Mouse (Mus musculus): ENCODE measurements at regions not wholly inside any gene's neighbourhood (a gene's known extent, or its start where the extent isn't known, plus 50 kb on each side); places are given as distances from the start of the nearest gene placed in this dataset.

DNA sequence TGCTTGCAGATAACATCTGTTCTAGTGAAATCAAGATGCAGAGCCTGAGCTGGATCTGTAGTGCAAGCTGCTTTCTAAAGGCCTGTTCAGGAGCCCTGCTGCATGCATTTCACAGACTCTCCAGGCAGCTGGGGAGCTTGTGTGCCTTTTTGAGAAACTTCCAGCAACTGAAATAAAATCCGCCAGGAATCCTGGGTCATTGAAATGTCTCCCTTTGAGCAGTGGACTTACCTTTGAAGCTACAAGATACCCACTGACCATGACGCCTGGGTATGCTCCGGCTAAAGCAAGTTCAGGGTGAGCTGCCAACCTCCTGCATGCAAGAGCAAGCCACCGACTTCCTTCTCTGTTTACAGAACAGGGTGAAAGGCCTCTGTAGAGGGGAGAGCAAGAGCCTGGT lies 278.7 kb downstream of the Cenpw start:
- H3K27ac ChIP-seq (replicated peaks; ENCODE audit: low read depth, low read length) = no peak overlapping the region
- peak; percentile 5 for DNase-seq
- WGBS = 33% methylated on average over 4 of the region's 4 CpGs

DNA sequence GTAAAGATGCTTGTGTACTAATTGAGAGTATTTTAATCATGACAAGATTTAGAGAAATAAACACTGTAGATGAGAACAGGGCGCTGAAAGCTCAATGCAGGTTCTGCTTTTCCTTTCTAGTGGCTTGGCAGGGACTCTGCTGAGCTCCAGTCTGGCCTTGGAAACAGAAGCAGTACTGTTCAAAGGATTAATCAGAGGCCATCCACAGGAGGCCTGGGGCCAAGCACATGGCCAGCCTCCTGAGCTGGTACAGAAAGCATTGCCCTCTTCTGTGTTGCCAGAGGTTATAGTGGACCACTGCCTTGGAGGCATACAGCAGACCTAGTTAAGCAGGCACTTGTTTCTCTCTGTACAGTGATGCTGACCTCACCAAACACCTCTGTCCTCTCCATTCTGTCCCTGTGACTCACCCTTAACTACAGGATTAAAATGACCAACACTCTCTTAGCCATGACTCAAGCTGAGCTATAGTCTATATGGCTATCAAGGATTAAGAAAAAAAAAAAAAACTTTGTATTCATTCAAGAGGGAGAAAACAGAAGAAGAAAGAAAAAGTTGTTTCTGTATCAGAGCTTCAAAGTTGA lies 302.5 kb downstream of the Cenpw start:
- DNase-seq = no peak
- H3K27ac ChIP-seq (replicated peaks; ENCODE audit: low read depth, low read length) = no peak overlapping the region
- no peak overlapping the region for H3K4me3 ChIP-seq (replicated peaks; ENCODE audit: low read depth, low read length)
- no peak overlapping the region for H3K9ac ChIP-seq (replicated peaks; ENCODE audit: low read length)
- ATAC-seq (ENCODE audit: low FRiP score, low TSS enrichment) = no peak
- no peaks in the 10 kb centered on the region for H3K4me1 ChIP-seq (ENCODE audit: control insufficient read depth, insufficient read depth, low read length)
- no peaks in the 10 kb centered on the region for H3K9me3 ChIP-seq (ENCODE audit: control insufficient read depth, low read length)
- H3K4me2 ChIP-seq (ENCODE audit: low read length) = no peak overlapping the region
- H3K27me3 ChIP-seq (ENCODE audit: control insufficient read depth, insufficient read depth, low read length) = no peaks in the 10 kb centered on the region
- no peaks in the 10 kb centered on the region for H3K36me3 ChIP-seq (ENCODE audit: control insufficient read depth, insufficient read depth, low read length)
- WGBS = 45% methylated on average over 1 of the region's 1 CpGs

More for the DNA sequence above, 278.7 kb downstream of the Cenpw start:
- no peak overlapping the region for H3K4me3 ChIP-seq (replicated peaks; ENCODE audit: low read depth, low read length)
- H3K9me3 ChIP-seq (ENCODE audit: control insufficient read depth, low read length) = no peaks in the 10 kb centered on the region
- no peak overlapping the region for H3K4me2 ChIP-seq (ENCODE audit: low read length)
- ATAC-seq (ENCODE audit: low FRiP score, low TSS enrichment) = peak; percentile 37; the same call in 1 of the 2 replicates
- H3K27me3 ChIP-seq (ENCODE audit: control insufficient read depth, insufficient read depth, low read length) = no peaks in the 10 kb centered on the region
- no peak overlapping the region for H3K9ac ChIP-seq (replicated peaks; ENCODE audit: low read length)
- H3K36me3 ChIP-seq (ENCODE audit: control insufficient read depth, insufficient read depth, low read length) = no peaks in the 10 kb centered on the region
- no peaks in the 10 kb centered on the region for H3K4me1 ChIP-seq (ENCODE audit: control insufficient read depth, insufficient read depth, low read length)

DNA sequence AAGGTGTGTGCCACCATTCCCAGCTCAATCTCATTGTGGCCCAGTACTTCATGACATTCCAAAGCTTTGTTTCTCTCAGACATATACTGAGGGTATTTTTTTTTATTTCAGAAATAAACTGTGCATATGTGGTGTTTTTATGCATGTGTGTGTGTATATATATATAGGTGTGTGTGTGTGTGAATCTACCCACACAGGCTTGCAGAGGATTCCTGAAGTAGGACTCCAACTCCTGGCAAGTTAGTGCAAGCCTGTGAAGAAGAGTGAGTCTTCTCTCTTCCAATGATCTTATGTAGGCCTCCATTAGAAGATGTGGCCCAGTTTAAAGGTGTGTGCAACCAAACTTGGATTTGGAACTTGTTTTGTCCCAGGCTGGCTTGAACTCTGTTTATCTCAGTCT lies 328.9 kb upstream of the Rspo3 start:
- no peaks in the 10 kb centered on the region for H3K36me3 ChIP-seq (ENCODE audit: control insufficient read depth, insufficient read depth, low read length)
- no peak for ATAC-seq (ENCODE audit: low FRiP score, low TSS enrichment)

DNA sequence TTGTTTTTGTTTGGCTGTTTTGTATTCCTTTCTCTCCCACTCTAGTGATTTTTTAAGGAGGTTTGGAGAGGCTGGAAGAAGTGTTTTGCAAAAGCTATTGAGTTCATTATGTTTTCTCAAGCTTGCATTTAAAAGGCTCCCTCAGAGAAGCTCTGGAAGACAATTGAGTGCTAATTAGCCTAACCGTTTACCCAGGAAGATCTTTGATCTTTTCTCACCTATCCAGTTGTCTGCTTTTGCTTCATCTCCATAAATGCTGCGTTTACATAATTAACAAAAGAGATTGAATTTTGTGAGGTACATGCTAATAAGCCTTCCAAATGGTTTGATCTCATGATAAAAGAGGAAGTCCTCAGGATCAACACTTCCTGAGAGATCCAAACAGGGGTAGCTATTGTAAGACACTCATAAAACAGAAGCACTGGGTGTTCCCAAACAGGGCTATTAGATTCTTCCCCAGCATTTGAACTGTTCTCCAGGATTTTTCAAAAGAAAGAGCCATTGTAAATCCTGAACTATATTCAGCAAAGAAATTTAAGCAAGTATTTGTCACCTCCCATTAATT lies 320.2 kb upstream of the Rspo3 start:
- no peaks in the 10 kb centered on the region for H3K9me3 ChIP-seq (ENCODE audit: control insufficient read depth, low read length)
- H3K9ac ChIP-seq (replicated peaks; ENCODE audit: low read length) = no peak overlapping the region
- H3K27ac ChIP-seq (replicated peaks; ENCODE audit: low read depth, low read length) = no peak overlapping the region
- ATAC-seq (ENCODE audit: low FRiP score, low TSS enrichment) (no peak), DNase-seq (peak; percentile 2)
- no peaks in the 10 kb centered on the region for H3K4me1 ChIP-seq (ENCODE audit: control insufficient read depth, insufficient read depth, low read length)
- H3K27me3 ChIP-seq (ENCODE audit: control insufficient read depth, insufficient read depth, low read length) = no peaks in the 10 kb centered on the region
- H3K4me3 ChIP-seq (replicated peaks; ENCODE audit: low read depth, low read length) = no peak overlapping the region
- no peak overlapping the region for H3K4me2 ChIP-seq (ENCODE audit: low read length)
- no peaks in the 10 kb centered on the region for H3K36me3 ChIP-seq (ENCODE audit: control insufficient read depth, insufficient read depth, low read length)
- WGBS = 6% methylated on average over 2 of the region's 2 CpGs

More for the DNA sequence above, 328.9 kb upstream of the Rspo3 start:
- H3K4me3 ChIP-seq (replicated peaks; ENCODE audit: low read depth, low read length) = no peak overlapping the region
- no peaks in the 10 kb centered on the region for H3K27me3 ChIP-seq (ENCODE audit: control insufficient read depth, insufficient read depth, low read length)
- H3K4me1 ChIP-seq (ENCODE audit: control insufficient read depth, insufficient read depth, low read length) = no peaks in the 10 kb centered on the region
- H3K9ac ChIP-seq (replicated peaks; ENCODE audit: low read length) = no peak overlapping the region
- DNase-seq = no peak
- no peaks in the 10 kb centered on the region for H3K9me3 ChIP-seq (ENCODE audit: control insufficient read depth, low read length)
- H3K27ac ChIP-seq (replicated peaks; ENCODE audit: low read depth, low read length) = no peak overlapping the region
- no peak overlapping the region for H3K4me2 ChIP-seq (ENCODE audit: low read length)

DNA sequence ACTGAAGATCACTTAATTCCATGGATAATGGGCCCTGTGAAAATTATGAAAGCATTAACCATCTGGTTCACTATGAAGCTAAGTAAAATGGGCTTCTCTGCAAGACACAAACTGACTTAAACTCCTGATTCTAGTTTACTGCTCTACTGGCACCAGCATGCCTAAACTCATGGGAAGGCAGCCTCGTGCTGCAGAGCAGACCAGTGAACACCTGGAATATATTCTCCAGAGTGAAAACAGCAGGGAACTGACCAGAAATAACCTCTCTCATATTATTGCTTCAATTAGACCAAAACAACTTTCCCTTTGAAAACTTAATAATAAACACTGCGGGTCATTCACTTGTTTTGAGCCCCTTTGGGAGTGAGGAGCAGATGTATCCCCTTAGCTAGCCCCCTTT lies 316.8 kb upstream of the Rspo3 start:
- Histone ChIP-seq H3K27ac (replicated peaks; ENCODE audit: low read depth, low read length) (no peak overlapping the region), H3K9ac (replicated peaks; ENCODE audit: low read length) (no peak overlapping the region), H3K4me1 (ENCODE audit: control insufficient read depth, insufficient read depth, low read length) (no peaks in the 10 kb centered on the region), H3K36me3 (ENCODE audit: control insufficient read depth, insufficient read depth, low read length) (no peaks in the 10 kb centered on the region), H3K4me2 (ENCODE audit: low read length) (no peak overlapping the region), H3K9me3 (ENCODE audit: control insufficient read depth, low read length) (no peaks in the 10 kb centered on the region), H3K4me3 (replicated peaks; ENCODE audit: low read depth, low read length) (no peak overlapping the region), H3K27me3 (ENCODE audit: control insufficient read depth, insufficient read depth, low read length) (no peaks in the 10 kb centered on the region)
- ATAC-seq (ENCODE audit: low FRiP score, low TSS enrichment) = no peak
- WGBS = 69% methylated on average over 2 of the region's 2 CpGs
- DNase-seq = no peak

DNA sequence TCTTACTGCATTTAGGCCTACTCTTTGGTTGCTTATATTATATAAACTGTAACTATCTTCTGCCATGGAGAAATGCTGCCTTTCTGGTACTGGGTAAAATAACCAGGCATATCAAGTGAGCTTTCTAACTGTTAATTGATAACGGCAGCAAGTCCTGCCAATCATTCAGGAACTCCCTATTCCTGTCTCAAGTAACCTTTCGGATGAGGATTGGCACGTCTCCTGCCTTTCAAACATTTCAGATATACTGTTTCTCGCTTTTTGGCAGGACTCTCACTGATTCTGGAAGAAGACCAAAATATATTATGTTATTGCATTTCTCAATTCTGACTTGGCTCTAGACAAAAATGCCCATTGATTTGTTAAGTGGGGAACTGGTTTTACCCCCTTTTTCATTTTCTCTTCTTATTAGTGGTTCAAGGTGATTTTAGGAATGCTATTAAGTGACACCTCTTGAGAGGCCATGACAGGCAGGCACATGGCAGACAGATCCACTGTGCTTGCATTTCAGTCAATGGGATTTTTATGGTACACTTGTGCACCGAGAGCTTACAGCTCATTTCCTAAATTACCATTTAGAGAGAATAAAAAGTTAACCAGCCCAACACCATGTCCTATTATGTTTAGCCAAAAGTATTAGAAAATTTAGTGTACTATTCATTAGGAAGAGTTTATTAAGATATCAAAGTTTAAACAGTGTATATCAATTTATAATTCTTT lies 289.4 kb upstream of the Rspo3 start:
- H3K9ac ChIP-seq (replicated peaks; ENCODE audit: low read length) = no peak overlapping the region
- 90% methylated on average over 5 of the region's 5 CpGs for WGBS
- no peaks in the 10 kb centered on the region for H3K4me1 ChIP-seq (ENCODE audit: control insufficient read depth, insufficient read depth, low read length)
- H3K27ac ChIP-seq (replicated peaks; ENCODE audit: low read depth, low read length) = no peak overlapping the region
- no peaks in the 10 kb centered on the region for H3K36me3 ChIP-seq (ENCODE audit: control insufficient read depth, insufficient read depth, low read length)
- no peaks in the 10 kb centered on the region for H3K9me3 ChIP-seq (ENCODE audit: control insufficient read depth, low read length)
- ATAC-seq (ENCODE audit: low FRiP score, low TSS enrichment) (no peak), DNase-seq (no peak)
- no peak overlapping the region for H3K4me2 ChIP-seq (ENCODE audit: low read length)
- H3K4me3 ChIP-seq (replicated peaks; ENCODE audit: low read depth, low read length) = no peak overlapping the region
- H3K27me3 ChIP-seq (ENCODE audit: control insufficient read depth, insufficient read depth, low read length) = no peaks in the 10 kb centered on the region

DNA sequence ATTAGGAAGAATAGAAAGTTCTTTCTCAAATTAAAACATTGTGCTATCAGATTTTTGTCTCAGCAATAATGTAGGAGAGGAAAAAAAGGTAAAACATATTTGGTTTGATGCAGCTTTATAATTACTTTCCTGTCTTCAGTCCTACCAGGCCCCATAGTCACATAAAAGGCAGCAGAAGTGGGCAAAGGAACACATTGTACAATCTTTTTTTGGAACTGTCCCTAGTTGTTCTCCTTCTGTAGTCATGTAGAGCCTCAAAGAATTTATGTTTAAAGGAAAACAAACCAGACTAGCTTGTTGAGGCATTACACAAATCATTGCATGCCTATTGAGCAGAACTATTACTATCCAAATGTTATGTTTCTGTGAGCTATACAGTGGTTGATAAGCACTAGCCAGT lies 288.7 kb upstream of the Rspo3 start:
- ATAC-seq (ENCODE audit: low FRiP score, low TSS enrichment) (no peak), DNase-seq (no peak)
- no peaks in the 10 kb centered on the region for H3K36me3 ChIP-seq (ENCODE audit: control insufficient read depth, insufficient read depth, low read length)

DNA sequence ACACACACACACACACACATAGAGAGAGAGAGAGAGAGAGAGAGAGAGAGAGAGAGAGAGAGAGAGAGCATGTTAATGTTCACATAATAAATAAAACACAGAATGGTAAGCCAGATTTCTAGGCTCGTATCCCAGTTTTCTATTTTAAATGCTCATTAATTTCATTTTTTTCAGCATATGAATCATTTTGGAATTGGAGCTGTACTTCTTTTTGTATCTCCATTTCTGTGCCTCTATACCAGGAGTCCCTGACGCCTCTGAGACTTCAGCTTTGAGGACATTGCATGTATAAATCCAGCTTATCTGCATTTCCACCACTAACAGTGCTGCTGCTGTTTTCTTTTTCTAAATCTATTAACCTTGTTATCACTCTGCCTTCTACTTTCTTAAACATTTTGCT lies 287.5 kb upstream of the Rspo3 start:
- no peak overlapping the region for H3K4me2 ChIP-seq (ENCODE audit: low read length)
- no peak overlapping the region for H3K27ac ChIP-seq (replicated peaks; ENCODE audit: low read depth, low read length)
- WGBS = 92% methylated on average over 2 of the region's 2 CpGs
- H3K4me1 ChIP-seq (ENCODE audit: control insufficient read depth, insufficient read depth, low read length) = no peaks in the 10 kb centered on the region
- no peak overlapping the region for H3K9ac ChIP-seq (replicated peaks; ENCODE audit: low read length)
- no peak overlapping the region for H3K4me3 ChIP-seq (replicated peaks; ENCODE audit: low read depth, low read length)
- H3K27me3 ChIP-seq (ENCODE audit: control insufficient read depth, insufficient read depth, low read length) = no peaks in the 10 kb centered on the region
- no peaks in the 10 kb centered on the region for H3K9me3 ChIP-seq (ENCODE audit: control insufficient read depth, low read length)
- H3K36me3 ChIP-seq (ENCODE audit: control insufficient read depth, insufficient read depth, low read length) = no peaks in the 10 kb centered on the region
- DNase-seq = no peak
- no peak for ATAC-seq (ENCODE audit: low FRiP score, low TSS enrichment)

More for the DNA sequence above, 288.7 kb upstream of the Rspo3 start:
- no peak overlapping the region for H3K27ac ChIP-seq (replicated peaks; ENCODE audit: low read depth, low read length)
- no peak overlapping the region for H3K9ac ChIP-seq (replicated peaks; ENCODE audit: low read length)
- no peaks in the 10 kb centered on the region for H3K4me1 ChIP-seq (ENCODE audit: control insufficient read depth, insufficient read depth, low read length)
- H3K9me3 ChIP-seq (ENCODE audit: control insufficient read depth, low read length) = no peaks in the 10 kb centered on the region
- no peaks in the 10 kb centered on the region for H3K27me3 ChIP-seq (ENCODE audit: control insufficient read depth, insufficient read depth, low read length)
- H3K4me3 ChIP-seq (replicated peaks; ENCODE audit: low read depth, low read length) = no peak overlapping the region
- no peak overlapping the region for H3K4me2 ChIP-seq (ENCODE audit: low read length)
